Mouse (Mus musculus) cerebellum, adult 11 months (tissue): ENCODE results near the gene Tubgcp2.

Experiments
- DNase-seq: peaks from one replicate; pipeline ENCODE4 v3.0.0; 2022

Gene Tubgcp2

DNA sequence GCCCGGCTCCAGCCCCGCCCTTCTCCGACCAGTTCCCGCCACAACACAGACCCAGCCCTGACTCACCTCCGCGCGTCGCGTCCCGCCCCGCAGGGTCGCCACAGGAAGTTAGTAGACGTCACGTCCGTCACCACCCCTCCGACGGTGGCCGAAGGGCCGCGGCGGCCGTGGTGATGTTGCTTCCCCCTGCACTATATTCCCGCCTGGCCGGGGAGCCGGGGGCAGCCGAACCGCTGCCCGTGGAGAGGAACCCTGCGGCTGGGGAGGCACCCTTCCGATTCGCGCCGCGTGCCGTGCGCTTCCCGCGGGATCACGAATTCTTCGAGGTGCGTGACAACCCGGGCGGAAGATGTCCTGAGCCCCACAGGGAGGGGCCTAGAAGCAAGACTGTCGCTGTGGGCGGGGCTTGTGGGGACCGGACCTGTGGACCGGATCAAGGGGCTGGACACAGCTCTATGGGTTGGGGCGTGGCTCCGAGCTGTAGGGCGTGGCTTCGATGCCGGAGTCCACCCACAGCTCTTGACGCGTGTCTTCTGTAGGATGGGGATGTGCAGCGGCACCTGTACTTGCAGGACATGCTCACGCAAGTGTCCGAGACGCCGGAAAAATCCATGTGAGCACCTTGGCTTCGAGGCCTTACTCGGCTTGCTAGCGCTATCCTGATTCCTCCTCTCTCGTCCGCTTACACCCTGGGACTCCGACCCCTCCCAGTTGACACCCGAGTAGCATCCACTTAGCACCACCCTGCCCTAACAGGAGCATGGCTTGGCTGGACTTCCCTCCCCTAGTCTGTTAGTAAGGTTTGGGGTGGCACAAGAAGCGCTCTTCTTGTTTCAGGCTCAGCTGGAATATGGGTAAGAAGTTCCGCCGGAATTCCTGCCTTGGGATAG is at the start of gene Tubgcp2, which contains the start of gene Zfp511:
TSS of gene Tubgcp2 (minus strand) at position 389 of the 890 bp plus-strand sequence.
TSS of gene Zfp511 (plus strand) at position 111 of the 890 bp plus-strand sequence.
- peak; percentile 92 for DNase-seq

DNA sequence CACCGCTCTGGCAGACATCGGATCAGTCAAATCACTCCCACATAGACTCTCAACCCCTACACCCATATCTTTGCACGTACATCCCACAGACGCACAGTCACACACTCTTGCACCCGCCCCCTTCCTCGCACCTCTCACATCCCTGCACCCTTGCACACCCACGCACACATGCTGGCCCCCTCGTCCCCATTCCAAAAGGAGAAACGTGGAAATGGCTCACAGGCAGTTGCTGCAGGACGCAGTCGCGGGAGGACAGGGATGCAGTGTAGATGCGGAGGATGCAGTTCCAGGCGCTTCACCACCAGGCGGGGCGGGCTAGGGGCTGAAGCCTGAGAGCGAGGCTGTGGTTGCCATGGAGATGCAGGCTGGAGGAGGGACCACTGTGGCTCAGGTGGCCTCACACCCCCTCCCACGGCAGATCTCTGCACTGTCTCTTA is 45.8 kb upstream of the Tubgcp2 start, which contains the start of gene Caly:
TSS of gene Caly (minus strand) at position 307 of the 437 bp plus-strand sequence.
- peak; percentile 77 for DNase-seq

DNA sequence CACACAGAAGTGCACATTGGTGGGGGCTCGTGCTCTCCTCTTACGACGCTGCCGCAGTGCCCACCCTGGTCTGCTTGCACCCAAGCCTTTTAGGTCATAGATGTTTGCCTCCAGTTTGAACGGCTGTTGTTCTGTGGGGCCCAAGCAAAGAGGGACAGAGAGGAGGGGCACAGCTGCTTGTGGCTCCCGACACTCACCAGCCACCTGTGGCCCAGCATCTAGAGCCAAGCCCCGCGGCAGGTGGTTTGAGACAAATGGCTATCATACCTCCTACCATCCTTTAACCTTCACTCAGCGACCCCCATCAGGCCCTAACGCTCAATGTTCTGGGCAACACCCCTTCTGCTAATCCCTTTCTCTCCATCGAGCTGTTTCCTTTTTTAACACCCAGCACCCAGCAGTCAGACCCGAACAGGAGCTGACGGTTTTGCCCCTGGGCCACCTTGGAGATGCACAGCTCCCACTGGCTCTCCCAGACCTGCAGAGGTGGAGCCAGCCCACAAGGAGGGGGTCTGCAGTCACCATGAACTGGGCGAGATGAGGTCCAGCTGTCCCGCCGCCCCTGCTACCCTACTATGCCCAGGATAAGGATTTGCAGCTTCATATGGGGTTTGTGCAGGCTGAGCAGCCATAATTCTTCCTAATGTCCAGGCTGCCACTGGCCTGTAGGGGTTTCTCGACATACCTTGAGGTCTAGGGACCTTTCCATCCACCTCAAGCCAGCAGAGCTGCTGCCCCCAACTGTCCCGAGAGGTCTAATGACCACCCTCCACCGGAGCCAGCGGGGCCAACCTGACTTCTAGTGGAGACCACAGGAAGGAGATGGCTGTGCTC is 45.2 kb upstream of the Tubgcp2 start:
- DNase-seq = peak; percentile 47

DNA sequence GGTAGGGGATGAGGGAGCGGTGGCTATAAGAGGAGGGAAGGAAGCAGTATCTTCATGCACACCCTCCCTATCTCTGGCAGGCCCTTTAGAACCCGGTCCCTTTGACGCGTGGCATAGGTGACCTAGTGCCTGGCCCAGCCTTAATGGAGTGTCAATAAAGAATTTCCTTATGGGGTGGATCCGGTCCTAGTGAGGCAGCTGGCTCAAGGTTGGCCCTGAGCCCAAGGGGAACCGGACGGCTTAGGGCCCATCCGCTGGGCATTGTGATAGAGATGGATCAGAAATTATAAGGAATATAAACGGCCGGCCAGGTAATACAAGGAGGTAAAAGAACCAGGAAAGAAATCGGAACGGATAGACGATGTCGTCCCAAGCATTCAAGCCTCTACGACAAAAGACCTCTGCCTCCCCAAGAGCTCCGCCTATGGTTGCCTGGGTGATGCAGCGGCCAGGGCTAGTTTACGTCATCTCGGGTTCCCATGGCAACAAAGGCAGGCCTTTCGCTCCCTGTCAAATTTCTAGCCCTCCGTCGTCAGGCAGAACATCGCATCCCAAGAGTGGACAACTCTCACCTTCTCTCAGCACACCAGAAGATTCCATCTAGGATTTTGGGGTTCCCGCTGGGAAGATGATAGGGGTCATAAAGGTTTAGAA is 44.2 kb upstream of the Tubgcp2 start:
- DNase-seq = peak; percentile 91

DNA sequence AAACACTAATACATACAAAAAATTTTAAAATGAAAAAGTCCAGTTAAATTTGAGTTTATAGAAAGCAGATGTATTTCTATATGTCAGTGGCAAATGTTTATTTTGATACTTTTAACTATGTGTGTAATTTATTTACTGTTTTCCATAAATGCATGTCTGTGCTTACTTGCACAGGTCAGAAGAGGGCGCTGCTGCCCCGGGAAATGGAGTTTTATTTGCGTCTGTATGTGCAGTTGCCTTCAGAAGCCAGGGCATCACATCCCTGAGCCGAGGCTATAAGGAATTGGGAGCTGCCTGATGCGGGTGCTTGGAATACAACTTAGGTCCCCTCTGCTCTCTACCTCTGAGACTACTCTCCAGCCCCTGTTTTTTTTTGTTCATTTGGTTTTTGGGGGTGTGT is 42.2 kb upstream of the Tubgcp2 start:
- DNase-seq = peak; percentile 76

DNA sequence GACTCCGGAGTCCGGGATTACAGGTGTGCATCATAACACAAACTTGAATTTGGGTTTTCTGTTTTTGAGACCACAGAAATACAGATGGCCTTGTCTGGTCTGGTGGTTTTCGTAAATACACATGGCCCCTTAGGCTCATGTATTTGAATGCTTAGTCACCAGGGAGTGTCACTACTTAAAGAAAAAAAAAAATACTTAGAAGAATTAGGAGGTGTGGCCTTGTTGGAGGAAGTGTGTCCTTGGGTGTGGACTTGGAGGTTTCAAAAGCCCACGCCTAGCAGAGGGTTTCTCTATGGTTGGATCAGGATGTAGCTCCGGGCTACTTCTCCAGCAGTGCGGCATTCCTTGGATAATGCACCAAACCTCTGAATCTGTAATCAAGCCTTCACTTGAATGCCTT is 41.2 kb upstream of the Tubgcp2 start:
- DNase-seq = no peak

DNA sequence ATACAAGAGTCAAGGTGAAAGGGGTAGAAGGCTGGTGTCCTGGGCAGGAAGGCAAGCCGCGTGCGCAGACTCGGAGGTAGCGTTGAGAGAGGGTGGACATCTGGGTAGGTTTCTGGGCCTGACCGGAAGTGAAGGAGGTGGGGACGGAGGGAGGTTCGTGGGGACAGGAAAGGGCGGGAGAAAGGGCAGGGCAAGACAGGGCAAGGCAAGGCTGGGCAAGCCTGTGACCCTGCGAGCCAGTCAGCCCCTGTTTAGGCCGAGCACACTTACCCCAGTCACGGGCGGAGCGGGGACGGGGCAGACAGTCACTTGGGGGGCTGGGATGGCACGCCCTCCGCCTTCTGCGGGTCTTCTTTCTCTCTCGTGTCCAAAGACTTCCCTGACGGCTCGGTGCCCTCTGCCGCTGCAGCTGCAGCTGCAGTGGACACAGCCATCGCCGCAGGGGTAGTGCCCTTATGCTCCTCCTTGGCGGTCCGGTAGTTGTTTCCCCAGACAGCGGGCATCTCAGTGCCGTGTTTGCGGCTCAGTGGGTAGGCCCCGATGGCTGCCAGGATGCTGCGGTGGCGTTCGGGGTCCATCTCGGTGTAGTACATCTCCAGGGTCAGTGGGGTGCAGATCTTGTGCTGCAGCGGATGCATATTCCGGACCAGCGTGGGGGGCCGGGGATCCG is 33.7 kb upstream of the Tubgcp2 start:
- no peak for DNase-seq

DNA sequence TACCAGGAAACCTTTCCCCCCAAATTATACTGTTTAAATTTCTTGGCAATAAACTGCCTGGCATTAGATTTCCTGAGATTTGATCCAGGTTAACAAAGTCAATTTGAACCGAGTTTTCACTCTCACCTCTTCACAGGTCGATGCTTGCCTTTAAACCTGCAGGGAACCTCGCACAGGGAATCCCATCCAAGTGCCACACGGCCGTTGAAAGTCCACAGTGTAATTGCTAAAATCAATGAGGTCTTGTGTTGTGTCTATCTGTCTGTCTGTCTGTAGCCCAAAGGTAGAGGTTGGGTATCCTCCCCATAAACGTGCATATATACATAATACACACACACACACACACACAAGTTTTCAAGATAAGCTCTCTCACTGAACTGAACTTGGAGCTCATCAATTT is 30.9 kb upstream of the Tubgcp2 start:
- no peak for DNase-seq

DNA sequence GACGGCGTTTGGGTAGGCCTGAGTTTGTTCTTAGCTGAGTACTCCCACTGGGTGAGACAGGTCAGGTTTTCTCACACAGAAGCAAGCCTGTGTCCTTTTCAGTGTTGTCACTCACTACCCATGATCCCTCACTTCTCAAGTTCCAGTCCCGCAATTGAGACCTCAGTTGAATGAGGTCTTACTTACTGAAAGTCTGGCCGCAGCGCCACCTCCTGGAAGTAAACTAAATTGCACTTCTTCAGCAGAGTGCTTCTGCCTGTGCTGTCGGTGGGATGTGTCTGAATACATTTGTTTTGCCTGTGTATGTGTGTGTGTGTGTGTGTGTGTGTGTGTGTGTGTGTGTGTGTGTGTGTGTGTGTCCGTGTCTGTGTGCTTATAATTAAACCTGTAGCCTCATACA is 26.6 kb upstream of the Tubgcp2 start:
- peak; percentile 58 for DNase-seq

DNA sequence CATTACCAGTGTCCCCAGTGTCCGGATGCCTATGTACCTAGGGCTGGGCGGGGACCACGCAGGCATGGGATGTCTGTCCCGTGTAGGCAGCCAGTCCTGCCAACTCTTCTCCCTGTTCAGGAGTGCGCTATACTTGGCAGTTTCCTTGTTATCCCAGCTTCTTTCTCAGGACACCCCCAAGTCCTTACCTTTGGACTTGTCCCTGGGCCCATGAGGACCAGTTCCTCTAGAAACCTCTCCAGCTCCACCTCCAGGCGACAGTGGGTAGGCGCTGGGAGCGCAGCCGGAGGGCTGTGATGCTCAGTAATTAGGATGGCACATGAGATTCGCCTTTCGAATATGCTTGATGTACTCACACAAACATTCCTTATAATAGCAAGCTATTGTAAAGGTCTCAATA is 25.8 kb upstream of the Tubgcp2 start:
- no peak for DNase-seq

DNA sequence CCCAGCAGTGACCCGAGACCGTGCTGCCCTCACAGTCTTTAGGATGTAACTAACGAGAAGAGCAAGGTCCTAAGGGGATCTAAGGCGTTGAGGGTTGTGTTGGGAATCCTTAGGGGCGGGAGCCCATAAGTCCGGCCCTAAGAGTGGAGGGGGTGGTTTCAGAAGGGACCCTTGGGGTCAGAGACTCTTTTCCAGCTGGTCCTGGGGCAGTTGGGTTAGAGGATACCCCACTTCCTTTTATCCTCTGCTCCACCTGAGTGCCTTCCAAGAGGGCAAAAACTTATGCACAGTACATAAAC is 25.3 kb upstream of the Tubgcp2 start:
- DNase-seq = no peak

DNA sequence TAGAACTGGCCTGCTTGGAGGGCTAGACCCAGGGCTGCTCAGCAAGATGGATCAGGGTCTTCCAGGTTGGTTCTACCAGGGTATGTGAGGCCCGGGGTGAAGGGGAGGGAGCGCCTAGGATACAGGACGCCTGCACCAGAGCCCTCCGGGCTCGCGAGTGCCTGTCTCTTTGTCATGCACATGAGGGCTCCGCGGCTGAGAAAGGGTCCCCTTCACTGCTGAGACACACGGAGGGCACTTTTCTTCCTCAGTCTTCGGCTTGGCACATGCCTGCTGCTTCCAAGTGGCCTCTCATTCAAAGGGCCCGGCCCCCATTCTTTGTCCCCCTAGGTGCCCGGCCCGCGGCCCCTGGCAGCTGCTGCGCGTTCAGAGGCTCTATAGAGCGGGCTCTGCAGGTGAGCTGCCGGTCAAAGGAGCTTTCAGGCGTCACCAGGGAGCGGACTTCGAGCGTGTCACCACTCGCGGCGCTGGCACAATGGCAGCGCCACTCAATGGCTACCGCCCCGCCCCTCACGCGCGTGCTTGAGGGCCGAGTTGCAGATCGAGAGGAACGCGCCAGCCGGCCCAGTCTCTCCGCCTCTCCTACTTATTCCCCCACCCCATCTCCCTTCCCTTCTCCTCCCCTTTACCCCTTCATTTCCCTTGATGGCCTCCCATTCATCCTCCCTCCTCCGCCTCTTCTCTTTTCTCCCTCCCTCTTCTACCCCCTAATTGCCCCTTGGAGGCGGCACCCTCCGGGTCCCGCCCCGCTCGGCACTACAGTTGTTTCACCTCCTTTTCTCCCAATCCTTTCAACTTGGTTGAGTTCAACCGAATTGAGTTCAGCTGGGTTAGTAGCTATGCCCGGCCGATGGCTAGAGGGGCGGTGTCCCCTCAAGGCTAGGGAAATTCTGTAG is 24.7 kb upstream of the Tubgcp2 start:
- no peak for DNase-seq

DNA sequence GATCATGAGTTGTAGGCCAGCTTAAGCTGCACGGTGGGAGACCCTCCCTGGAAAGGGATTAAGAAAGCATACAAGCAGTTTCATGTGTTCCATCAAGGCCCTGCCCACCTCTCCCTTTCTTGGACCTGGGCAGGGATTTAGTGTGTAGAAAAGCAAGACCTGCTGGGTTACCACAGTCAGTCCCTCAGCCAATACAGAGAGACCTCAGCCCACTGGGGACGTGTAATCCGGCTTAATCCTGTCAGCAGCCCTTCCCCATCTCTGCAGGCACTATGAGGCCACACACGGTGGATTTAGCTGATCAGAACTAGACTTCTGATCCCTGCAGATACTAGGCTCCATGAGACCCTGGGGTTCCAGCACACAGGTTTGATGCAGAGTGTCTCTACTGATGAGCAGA is 23.1 kb upstream of the Tubgcp2 start:
- no peak for DNase-seq

DNA sequence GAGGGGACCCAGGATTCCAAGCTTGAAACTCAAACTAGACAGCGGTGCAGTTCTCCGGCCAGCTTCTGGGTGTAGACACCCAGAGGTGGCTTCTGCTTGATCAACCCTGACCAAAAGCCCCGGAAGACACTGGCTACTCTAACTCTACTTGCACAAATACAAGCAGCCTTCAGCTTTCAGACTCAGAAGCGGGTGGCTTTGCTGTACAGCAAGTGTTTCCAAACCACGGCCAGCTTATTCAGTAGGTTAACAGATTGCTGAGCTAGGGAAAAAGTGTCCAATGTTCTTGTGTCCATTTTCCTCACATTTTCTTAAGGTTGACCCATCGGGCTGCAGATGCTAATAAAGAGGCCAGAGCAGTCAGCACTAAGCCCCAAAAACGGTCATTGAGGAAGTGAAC is 22.1 kb upstream of the Tubgcp2 start:
- DNase-seq = no peak

DNA sequence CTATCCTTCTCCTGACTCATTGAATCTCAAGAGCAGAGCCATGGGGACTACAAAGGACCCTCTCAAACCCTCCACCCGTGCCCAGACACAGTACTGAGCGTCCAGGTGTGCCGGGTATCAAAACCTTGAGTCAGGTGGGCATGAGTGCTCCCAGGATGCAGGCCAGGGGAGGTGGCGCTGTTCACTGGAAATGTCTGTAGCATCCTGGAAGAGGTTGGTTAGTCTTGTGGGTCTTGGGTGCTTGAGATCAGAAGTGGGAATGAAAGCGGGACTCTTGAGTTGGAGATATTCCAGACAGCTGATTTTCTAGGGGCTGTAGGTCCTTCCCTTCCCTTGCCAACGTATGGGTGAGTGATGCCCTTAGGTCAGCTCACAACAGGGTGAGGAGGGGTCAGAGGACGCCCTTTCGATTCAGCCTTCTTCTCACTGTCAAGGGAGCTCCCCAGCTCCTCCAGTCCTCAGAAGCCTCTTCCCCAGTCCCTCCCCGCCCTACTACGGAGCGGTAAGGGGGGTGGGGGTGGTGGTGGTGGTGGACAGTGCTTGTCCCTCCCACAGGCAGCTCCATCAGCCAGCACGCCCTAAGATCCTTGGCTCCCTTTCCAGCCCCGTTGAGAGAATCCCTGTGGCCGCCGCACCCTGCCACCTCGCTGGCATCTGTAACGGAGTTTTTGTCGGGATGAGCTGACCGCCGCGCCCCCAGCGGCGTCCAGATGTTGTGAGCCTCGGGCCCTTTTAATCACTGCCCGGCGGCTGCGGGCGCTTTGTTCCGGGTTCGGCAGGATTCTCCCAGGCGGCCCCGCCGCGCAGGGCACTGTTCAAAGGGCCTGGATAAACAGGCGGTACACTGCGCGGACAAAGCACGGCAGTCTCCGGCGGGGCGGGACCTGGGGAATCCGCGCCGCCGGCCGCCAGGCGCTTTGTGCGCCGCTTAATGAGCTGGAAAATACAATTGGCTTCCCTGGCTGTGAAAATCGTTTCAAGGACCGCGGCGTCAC is 21.2 kb upstream of the Tubgcp2 start:
- DNase-seq = no peak

DNA sequence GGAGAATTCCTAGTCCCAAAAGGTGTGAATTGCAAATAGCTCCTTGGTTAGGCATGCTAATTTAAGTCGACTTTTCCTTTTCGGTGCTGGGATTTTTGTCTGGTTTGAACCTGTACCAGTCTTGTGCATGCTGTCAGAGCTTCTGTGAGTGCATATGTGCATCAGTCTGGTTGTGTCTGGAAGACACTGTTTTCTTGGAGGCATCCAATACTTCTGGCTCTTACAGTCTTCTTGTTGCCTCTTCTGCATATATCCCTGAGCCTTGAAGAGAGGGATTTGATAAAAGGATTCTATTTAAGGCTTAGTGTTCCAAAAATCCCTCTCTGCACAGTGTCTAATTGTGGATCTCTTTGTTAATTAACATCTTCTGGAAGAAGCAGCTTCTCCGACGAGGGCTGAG is 17.7 kb upstream of the Tubgcp2 start:
- no peak for DNase-seq

DNA sequence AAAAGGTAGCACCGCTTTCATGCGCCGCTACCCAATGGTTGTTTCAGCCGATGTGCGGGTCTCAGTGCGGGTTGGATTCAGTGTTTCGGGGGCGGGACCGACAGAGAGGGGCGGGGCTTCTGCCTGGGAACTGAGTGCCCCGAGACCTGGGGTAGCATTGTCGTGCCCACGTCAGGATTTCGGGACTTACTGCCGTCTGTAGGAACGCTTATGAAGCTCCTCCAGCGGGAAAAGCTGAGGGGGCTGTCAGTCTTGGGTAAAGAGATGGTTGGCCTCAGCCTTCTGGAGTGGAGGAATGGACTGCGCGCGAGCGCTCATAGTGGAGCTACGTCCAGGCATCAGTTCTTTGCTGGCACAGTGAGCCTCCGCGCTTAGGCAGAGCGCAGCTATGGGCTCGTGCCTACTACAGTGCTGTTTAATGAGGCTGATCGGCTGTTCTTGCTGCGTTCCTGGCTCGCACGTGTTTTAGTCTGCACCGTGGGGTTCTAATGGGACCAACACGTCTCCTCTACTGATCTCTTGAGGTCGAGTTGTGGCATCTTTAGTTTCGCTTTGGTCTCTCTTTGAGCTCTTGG is 12.7 kb upstream of the Tubgcp2 start:
- no peak for DNase-seq

DNA sequence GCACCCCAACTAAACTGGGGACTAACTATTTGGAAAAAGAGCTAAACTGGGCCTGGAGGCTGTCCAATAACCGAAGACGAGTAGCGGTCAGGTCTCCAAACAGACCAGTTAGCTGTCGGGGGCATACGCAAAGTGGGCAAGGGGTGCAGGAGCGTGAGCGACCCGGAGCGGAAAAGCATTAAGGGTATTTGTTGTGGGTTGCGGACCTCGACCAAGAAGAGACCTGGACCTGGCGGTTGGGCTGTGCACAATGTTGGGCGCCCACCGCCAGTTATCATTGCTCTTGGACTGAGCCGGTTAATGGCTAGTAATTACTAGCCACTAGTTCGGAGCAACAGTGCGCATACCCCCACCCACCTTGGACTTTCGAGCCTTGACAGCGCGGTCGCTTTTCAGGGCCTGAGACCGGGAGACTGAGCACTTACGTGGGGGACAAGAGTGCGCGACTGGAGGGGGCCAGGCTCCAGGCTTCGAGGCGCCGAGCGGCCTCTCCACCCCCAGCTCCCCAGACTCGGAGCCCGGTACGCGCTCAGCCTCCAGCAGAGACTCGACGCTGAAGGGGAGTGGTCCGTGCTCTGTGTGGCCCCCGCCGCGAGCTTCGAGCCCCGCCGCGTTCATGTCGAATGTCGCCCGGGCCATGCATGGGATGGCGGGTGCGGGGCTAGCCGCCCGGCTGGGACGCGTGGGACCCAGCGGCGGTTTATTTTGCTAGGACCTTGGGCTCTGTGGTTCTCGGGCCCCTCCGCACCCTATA is 12.1 kb upstream of the Tubgcp2 start, which contains the start of gene Msx3:
TSS of gene Msx3 (minus strand) at position 729 of the 754 bp plus-strand sequence.
- no peak for DNase-seq

DNA sequence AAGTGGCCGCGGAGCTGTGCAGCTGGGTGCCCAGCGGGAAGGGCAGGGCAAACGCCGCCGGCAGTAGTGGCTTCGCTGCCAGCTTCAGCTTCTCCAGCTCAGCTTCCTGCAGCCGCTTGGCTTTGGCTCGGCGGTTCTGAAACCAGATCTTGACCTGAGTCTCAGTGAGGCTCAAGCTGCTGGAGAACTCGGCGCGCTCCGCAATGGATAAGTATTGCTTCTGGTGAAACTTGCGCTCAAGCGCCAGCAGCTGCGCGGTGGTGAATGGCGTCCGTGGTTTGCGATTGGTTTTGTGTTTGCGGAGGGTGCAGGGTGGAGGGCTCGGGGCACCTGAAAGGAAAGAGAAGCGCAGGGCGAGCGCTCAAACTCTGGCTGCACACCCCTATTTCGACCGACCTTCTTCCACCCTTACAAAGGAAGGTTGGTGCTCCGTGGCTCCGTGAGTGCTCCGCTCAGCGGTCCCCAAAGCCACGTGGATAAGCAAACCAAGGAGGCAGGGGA is 11.4 kb upstream of the Tubgcp2 start:
- DNase-seq = no peak
